Mouse (Mus musculus) spleen, adult 2 months (tissue): ENCODE results near the gene Ahr.

Experiments used
- CTCF ChIP-seq: fragments of 200-500 bp; IDR thresholded peaks from 2 replicates; pipeline ENCODE4 v1.5.1; 2011; ENCODE audit warnings: mild to moderate bottlenecking, inconsistent platforms; ENCODE audit not compliant: insufficient read depth, insufficient read length, insufficient replicate concordance; ENCODE audit errors: extremely low read depth
- POLR2A ChIP-seq: fragments of 200-500 bp; IDR thresholded peaks from 2 replicates; pipeline ENCODE4 v1.6.1; 2011; ENCODE audit warnings: low read depth, low read length, inconsistent platforms

GRCm38 (mm10) chr12:35510711-35511110 lies 24.1 kb downstream of the Ahr start:
- TF ChIP-seq CTCF = no peak
- TF ChIP-seq POLR2A = no peak
